Mouse (Mus musculus): ENCODE results near the gene Parp3. TPM values are rescaled to one million over a fixed set of nuclear protein-coding genes. Genes with fewer than 3 reads are reported as not detected.

Parp3 gene
- total and polyA plus RNA-seq, 3 experiments, result 2.2 to 5.0 TPM; not detected in 1

DNA sequence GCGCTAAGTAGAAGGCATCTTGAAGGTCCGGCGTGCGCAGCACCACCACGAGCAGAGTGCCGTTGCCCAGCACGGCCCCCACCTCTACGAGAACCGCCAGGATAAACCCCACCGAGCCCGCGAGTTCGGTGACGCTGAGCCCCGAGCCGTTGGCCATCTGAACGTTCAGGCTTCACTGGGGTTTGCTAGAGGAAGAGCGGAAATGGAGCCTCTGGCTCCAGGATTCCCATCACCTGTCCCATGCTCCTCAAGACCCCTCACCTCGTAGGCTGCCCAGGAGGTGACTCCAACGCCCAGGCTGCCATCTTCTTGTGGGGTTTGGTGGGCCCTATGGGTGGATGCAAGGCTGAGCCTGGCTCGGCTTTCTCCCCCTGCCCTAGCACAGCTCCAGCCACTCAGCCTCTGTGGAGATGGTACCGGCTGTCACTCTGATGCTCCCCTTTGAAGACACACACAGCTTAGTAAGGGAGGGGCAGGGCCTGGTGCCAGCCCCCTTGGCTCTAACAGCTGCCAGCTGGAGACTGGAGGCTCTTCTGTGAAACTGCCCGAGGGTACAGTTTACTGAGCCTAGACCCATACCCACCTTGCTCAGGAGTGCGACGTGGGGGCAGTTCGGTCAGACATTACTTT is 11.1 kb downstream of the Parp3 start, which contains the start of gene Gpr62:
TSS of gene Gpr62 (minus strand) at position 368 of the 630 bp plus-strand sequence.
- no peak within 1 kb of the TSS for H3K4me3 ChIP-seq (ENCODE audit: control insufficient read depth in 1 of 2, insufficient read depth in 1 of 2, low read depth in 2 of 2, low read length in 2 of 2)

DNA sequence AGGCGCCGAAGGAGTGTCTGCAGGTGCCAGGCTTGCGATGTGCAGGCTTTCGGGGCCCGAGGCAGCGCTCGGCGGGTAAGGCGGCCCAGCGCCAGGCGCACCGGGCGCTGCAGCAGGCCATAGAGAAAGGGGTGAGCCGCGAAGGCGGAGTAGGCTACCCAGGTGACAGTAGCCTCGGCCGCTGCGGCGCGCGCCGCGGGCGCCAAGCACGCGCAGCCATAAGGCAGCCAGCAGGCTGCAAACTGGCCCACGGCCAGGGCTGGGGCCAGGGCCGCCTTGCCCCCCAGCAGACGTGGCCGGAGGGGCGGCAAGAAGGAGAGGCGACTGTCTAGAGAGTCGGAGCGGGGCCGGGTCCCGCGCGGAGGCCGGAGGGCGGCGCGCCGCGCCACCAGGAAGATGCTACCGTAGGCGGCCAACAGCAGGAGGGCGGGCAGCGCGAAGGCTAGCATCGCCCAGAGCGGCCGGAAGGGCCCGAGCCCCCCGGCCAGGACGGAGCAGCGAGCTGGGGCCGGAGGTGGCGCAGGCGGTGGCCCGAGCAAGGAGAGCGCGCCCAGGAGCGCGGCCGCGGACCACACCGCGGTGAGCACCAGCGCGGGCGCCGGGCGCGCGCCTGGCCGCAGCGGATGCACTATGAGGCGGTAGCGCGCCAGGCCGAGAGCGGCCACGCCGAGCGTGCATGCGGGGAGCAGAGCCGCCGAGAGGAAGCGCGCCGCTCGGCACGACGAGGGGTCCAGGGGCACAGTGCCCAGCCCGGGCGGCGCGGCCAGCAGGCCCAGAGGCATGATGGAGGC is 11.8 kb downstream of the Parp3 start:
- Histone ChIP-seq H3K79me2 (ENCODE audit: control insufficient read depth, insufficient read depth, low read length, poor library complexity) (no peaks in the 10 kb centered on the region), H3K9ac (ENCODE audit: control insufficient read depth, low read depth, low read length, poor library complexity, severe bottlenecking) (no peak overlapping the region), H3K36me3 (ENCODE audit: control insufficient read depth in 1 of 2, insufficient read depth in 2 of 2, low read length in 2 of 2) (no peaks in the 10 kb centered on the region; a peak in 1 of 4 replicates), H3K27me3 (ENCODE audit: control insufficient read depth in 1 of 2, insufficient read depth in 2 of 2, low read length in 2 of 2) (no peaks in the 10 kb centered on the region), H3K9me3 (replicated peaks; ENCODE audit: insufficient read depth, low read length) (no peaks in the 10 kb centered on the region), H3K27ac (ENCODE audit: control insufficient read depth, low read depth, low read length) (no peak overlapping the region), H3K4me1 (ENCODE audit: control insufficient read depth in 1 of 2, insufficient read depth in 2 of 2, low read length in 2 of 2) (peaks cover 0 to 8% of the 10 kb centered on the region in 2 experiments; a peak in 2 of 4 replicates), H3K4me3 (ENCODE audit: control insufficient read depth in 1 of 2, insufficient read depth in 1 of 2, low read depth in 2 of 2, low read length in 2 of 2) (no peak overlapping the region)
- TF ChIP-seq POLR2A (IDR thresholded peaks at IDR 0.05; ENCODE audit: control insufficient read depth in 1 of 2, insufficient read depth in 1 of 2, low read depth in 1 of 2, low read length in 2 of 2, poor library complexity in 1 of 2) (no peak), RAD21 (IDR thresholded peaks at IDR 0.05; ENCODE audit: low read depth, low read length) (no peak), ETS1 (IDR thresholded peaks at IDR 0.05; ENCODE audit: low read depth, low read length) (no peak), ELF1 (IDR thresholded peaks at IDR 0.05; ENCODE audit: low read depth, low read length) (no peak), MXI1 (IDR thresholded peaks at IDR 0.05; ENCODE audit: low read depth, low read length) (no peak), KAT2A (conservative IDR thresholded peaks at IDR 0.05; ENCODE audit: low read depth, low read length) (no peak), GABPA (IDR thresholded peaks at IDR 0.05; ENCODE audit: low read depth, low read length) (no peak), MAX (IDR thresholded peaks at IDR 0.05; ENCODE audit: low read length) (no peak), ZC3H11A (IDR thresholded peaks at IDR 0.05; ENCODE audit: low read depth, low read length) (no peak), ZMIZ1 (IDR thresholded peaks at IDR 0.05; ENCODE audit: low read depth, low read length) (no peak), NRF1 (IDR thresholded peaks at IDR 0.05; ENCODE audit: insufficient read depth, low read depth, low read length, poor library complexity, severe bottlenecking) (no peak), BHLHE40 (IDR thresholded peaks at IDR 0.05; ENCODE audit: borderline replicate concordance, low read depth, low read length) (no peak), MYB (IDR thresholded peaks at IDR 0.05; ENCODE audit: low read depth, low read length) (no peak), USF1 (IDR thresholded peaks at IDR 0.05; ENCODE audit: low read depth, low read length) (no peak), HCFC1 (IDR thresholded peaks at IDR 0.05; ENCODE audit: low read depth, low read length) (no peak), ZKSCAN1 (IDR thresholded peaks at IDR 0.05; ENCODE audit: low read depth, low read length) (no peak), E2F4 (IDR thresholded peaks at IDR 0.05; ENCODE audit: borderline replicate concordance, low read depth, low read length) (no peak), CHD2 (IDR thresholded peaks at IDR 0.05; ENCODE audit: low read length) (no peak), MEF2A (IDR thresholded peaks at IDR 0.05; ENCODE audit: extremely low read depth, insufficient replicate concordance, low read depth, low read length, poor library complexity, severe bottlenecking) (no peak), TAL1 (IDR thresholded peaks at IDR 0.05; ENCODE audit: low read length) (no peak)
- DNase-seq (ENCODE audit: low read depth, low spot score), result no peak

More for the DNA sequence above, 11.1 kb downstream of the Parp3 start, which contains the start of gene Gpr62:
- Histone ChIP-seq H3K27ac (ENCODE audit: control insufficient read depth, low read depth, low read length) (no peak within 1 kb of the TSS), H3K9ac (ENCODE audit: control insufficient read depth, low read depth, low read length, poor library complexity, severe bottlenecking) (no peak within 1 kb of the TSS), H3K36me3 (ENCODE audit: control insufficient read depth in 1 of 2, insufficient read depth in 2 of 2, low read length in 2 of 2) (no peaks in the 10 kb centered on the region; a peak in 1 of 4 replicates), H3K4me1 (ENCODE audit: control insufficient read depth in 1 of 2, insufficient read depth in 2 of 2, low read length in 2 of 2) (peaks cover 0 to 8% of the 10 kb centered on the region in 2 experiments; a peak in 2 of 4 replicates), H3K9me3 (replicated peaks; ENCODE audit: insufficient read depth, low read length) (no peaks in the 10 kb centered on the region), H3K79me2 (ENCODE audit: control insufficient read depth, insufficient read depth, low read length, poor library complexity) (no peaks in the 10 kb centered on the region), H3K27me3 (ENCODE audit: control insufficient read depth in 1 of 2, insufficient read depth in 2 of 2, low read length in 2 of 2) (no peaks in the 10 kb centered on the region)
- DNase-seq (ENCODE audit: low read depth, low spot score), result no peak
- TF ChIP-seq ZKSCAN1 (IDR thresholded peaks at IDR 0.05; ENCODE audit: low read depth, low read length) (no peak), GATA1 (IDR thresholded peaks at IDR 0.05; ENCODE audit: low read depth, low read length) (no peak), SMC3 (IDR thresholded peaks at IDR 0.05; ENCODE audit: low read depth, low read length) (no peak), MAFK (IDR thresholded peaks at IDR 0.05; ENCODE audit: borderline replicate concordance, low read depth, low read length) (no peak), KAT2A (conservative IDR thresholded peaks at IDR 0.05; ENCODE audit: low read depth, low read length) (no peak), TAL1 (IDR thresholded peaks at IDR 0.05; ENCODE audit: low read length) (no peak), UBTF (IDR thresholded peaks at IDR 0.05; ENCODE audit: borderline replicate concordance, insufficient read depth, low read depth, low read length) (no peak), JUND (IDR thresholded peaks at IDR 0.05; ENCODE audit: low read depth, low read length) (no peak), CTCF (IDR thresholded peaks at IDR 0.05 in 2 of 3, conservative IDR thresholded peaks at IDR 0.05 in 1 of 3; ENCODE audit: control insufficient read depth in 1 of 3, insufficient read depth in 1 of 3, low read depth in 2 of 3, low read length in 3 of 3, poor library complexity in 1 of 3, severe bottlenecking in 1 of 3) (no peak), TBP (IDR thresholded peaks at IDR 0.05; ENCODE audit: low read depth, low read length) (no peak), POLR2AphosphoS5 (IDR thresholded peaks at IDR 0.05; ENCODE audit: borderline replicate concordance, low read depth, low read length) (no peak), USF2 (IDR thresholded peaks at IDR 0.05; ENCODE audit: borderline replicate concordance in 1 of 2, insufficient read depth in 1 of 2, low read depth in 1 of 2, low read length in 2 of 2) (no peak), NRF1 (IDR thresholded peaks at IDR 0.05; ENCODE audit: insufficient read depth, low read depth, low read length, poor library complexity, severe bottlenecking) (no peak), EP300 (IDR thresholded peaks at IDR 0.05; ENCODE audit: low read depth in 1 of 2, low read length in 2 of 2) (no peak), ZNF384 (IDR thresholded peaks at IDR 0.05; ENCODE audit: low read depth, low read length) (no peak), ETS1 (IDR thresholded peaks at IDR 0.05; ENCODE audit: low read depth, low read length) (no peak), TCF12 (IDR thresholded peaks at IDR 0.05; ENCODE audit: low read depth, low read length) (no peak), MAZ (IDR thresholded peaks at IDR 0.05; ENCODE audit: low read depth, low read length) (no peak), ZMIZ1 (IDR thresholded peaks at IDR 0.05; ENCODE audit: low read depth, low read length) (no peak), BHLHE40 (IDR thresholded peaks at IDR 0.05; ENCODE audit: borderline replicate concordance, low read depth, low read length) (no peak)
